In the genomic region with DNA sequence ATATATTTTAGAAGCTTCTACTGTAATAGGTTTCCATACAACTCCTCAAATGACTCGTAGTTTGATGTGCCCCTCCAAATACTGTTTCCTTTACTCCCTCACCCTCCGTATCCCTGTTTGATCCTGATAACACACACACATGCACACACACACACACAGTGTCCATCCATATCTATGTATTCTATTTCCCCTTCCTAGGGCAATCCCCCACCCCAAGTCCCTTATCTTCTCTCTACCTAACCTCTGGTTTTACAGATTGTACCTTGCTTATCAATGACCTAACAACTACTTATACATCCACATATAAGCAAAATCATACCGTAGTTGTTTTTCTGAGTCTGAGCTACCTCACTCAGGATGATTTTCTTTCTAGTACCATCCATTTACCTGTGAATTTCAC, we compare ENCODE assay signal across 25 mouse cellular contexts.
"Had no signal": no experiment of that assay in that cellular context is flagged by ENCODE, and none has a peak within 500 bp of the region (broad histone marks: within the 10 kb centered on the region; RNA-seq: fewer than 3 reads in every experiment).

No protein-coding gene starts in this region.

- H3K27ac ChIP-seq: embryonic facial prominence, embryonic 10.5 days; embryonic facial prominence, embryonic 12.5 days; embryonic facial prominence, embryonic 13.5 days; embryonic facial prominence, embryonic 15.5 days; forebrain, embryonic 10.5 days; forebrain, embryonic 12.5 days; forebrain, embryonic 13.5 days; forebrain, embryonic 15.5 days; gastrocnemius, adult 2 months; heart, adult 2 months had no signal

- H3K36me3 ChIP-seq: embryonic facial prominence, embryonic 10.5 days; embryonic facial prominence, embryonic 12.5 days; embryonic facial prominence, embryonic 13.5 days; embryonic facial prominence, embryonic 15.5 days; forebrain, embryonic 10.5 days; forebrain, embryonic 12.5 days; forebrain, embryonic 15.5 days had no signal

- H3K4me3 ChIP-seq: embryonic facial prominence, embryonic 10.5 days; embryonic facial prominence, embryonic 12.5 days; embryonic facial prominence, embryonic 13.5 days; embryonic facial prominence, embryonic 15.5 days; erythroblast, embryonic 14.5 days; forebrain, embryonic 10.5 days; forebrain, embryonic 12.5 days; forebrain, embryonic 13.5 days; forebrain, embryonic 15.5 days; gastrocnemius, adult 2 months; heart, adult 2 months had no signal

- DNase-seq: cerebellum, adult 9-10 months; cerebellum, adult 9-11 months; cerebellum, postnatal 10 days; cerebellum, postnatal 14 days; cerebellum, postnatal 25 days; cerebellum, postnatal 36 days; embryo, embryonic 11 days; forebrain, postnatal 0 days; gastrocnemius, adult 2 months; gastrocnemius, postnatal 10 days; gastrocnemius, postnatal 14 days; gastrocnemius, postnatal 25 days; gastrocnemius, postnatal 36 days; heart, adult 11 months; heart, adult 18-20 months; heart, adult 2 months had no signal

- H3K27me3 ChIP-seq: embryonic facial prominence, embryonic 12.5 days; embryonic facial prominence, embryonic 15.5 days; forebrain, embryonic 12.5 days; forebrain, embryonic 13.5 days; forebrain, embryonic 15.5 days had no signal

- H3K9ac ChIP-seq: embryonic facial prominence, embryonic 12.5 days; embryonic facial prominence, embryonic 13.5 days; embryonic facial prominence, embryonic 15.5 days; forebrain, embryonic 12.5 days; forebrain, embryonic 13.5 days; forebrain, embryonic 15.5 days; forebrain, postnatal 0 days had no signal

- H3K4me1 ChIP-seq: embryonic facial prominence, embryonic 10.5 days; embryonic facial prominence, embryonic 12.5 days; embryonic facial prominence, embryonic 13.5 days; embryonic facial prominence, embryonic 15.5 days; forebrain, embryonic 10.5 days; forebrain, embryonic 12.5 days; forebrain, embryonic 13.5 days; forebrain, embryonic 15.5 days had no signal

- H3K9me3 ChIP-seq: embryonic facial prominence, embryonic 10.5 days; embryonic facial prominence, embryonic 12.5 days; embryonic facial prominence, embryonic 13.5 days; embryonic facial prominence, embryonic 15.5 days; forebrain, embryonic 10.5 days; forebrain, embryonic 12.5 days; forebrain, embryonic 13.5 days; forebrain, embryonic 15.5 days had no signal
